Mouse (Mus musculus) ES-E14 (cell line): ENCODE data around the gene Fmnl1.

Experiments
- HCFC1 ChIP-seq: IDR thresholded peaks from 2 replicates; pipeline ENCODE4 v1.6.1; 2012; ENCODE audit warnings: low read length, inconsistent platforms, borderline replicate concordance; ENCODE audit not compliant: insufficient read depth
- MAFK ChIP-seq: IDR thresholded peaks from 2 replicates; pipeline ENCODE4 v1.6.1; 2014; ENCODE audit warnings: mild to moderate bottlenecking, low read depth, low read length, inconsistent platforms; ENCODE audit not compliant: insufficient read depth
- ZC3H11A ChIP-seq: IDR thresholded peaks from 2 replicates; pipeline ENCODE4 v1.6.1; 2012; ENCODE audit warnings: low read depth, mild to moderate bottlenecking, inconsistent platforms, low read length, borderline replicate concordance
- ZNF384 ChIP-seq: IDR thresholded peaks from 2 replicates; pipeline ENCODE4 v1.6.1; 2012; ENCODE audit warnings: low read depth, low read length, inconsistent platforms

GRCm38 (mm10) chr11:103164391-103164790, 6.5 kb upstream of the Fmnl1 start:
- no peak for TF ChIP-seq ZC3H11A
- TF ChIP-seq HCFC1, result no peak
- TF ChIP-seq MAFK, result no peak
- no peak for TF ChIP-seq ZNF384
